Mouse (Mus musculus) MEL (cell line): Measurements from ENCODE around the gene Ptgr2. TPM values are rescaled to one million over a fixed set of nuclear protein-coding genes. Genes with fewer than 3 reads are reported as not detected.

Source experiments
- DNase-seq: peaks from one replicate; pipeline ENCODE4 v3.0.0; 2011; ENCODE audit warnings: low read depth, low spot score
- H3K27ac ChIP-seq: 2 replicates; pipeline ENCODE4 v1.5.1; 2012; ENCODE audit warnings: low read depth, mild to moderate bottlenecking, control low read depth, low read length, moderate library complexity; ENCODE audit not compliant: control insufficient read depth
- H3K27me3 ChIP-seq, 2 experiments: fragments of 150-350 bp in 1 of 2; sonication (generic) in 1 of 2; 2 replicates each; pipeline ENCODE4 v1.6.1; 2012; ENCODE audit warnings: low read length in 2 of 2, mild to moderate bottlenecking in 2 of 2, improper control_type of control experiment in 1 of 2, moderate library complexity in 1 of 2; ENCODE audit not compliant: insufficient read depth in 2 of 2, control insufficient read depth in 1 of 2
- H3K36me3 ChIP-seq, 2 experiments: 2 replicates each; pipeline ENCODE4 v1.6.1; 2012 to 2014; ENCODE audit warnings: low read length in 2 of 2, improper control_type of control experiment in 1 of 2, inconsistent platforms in 1 of 2, mild to moderate bottlenecking in 1 of 2; ENCODE audit not compliant: insufficient read depth in 2 of 2, control insufficient read depth in 1 of 2
- H3K4me1 ChIP-seq, 2 experiments: fragments of 150-350 bp in 1 of 2; sonication (generic) in 1 of 2; 2 replicates each; pipeline ENCODE4 v1.6.1; 2012; ENCODE audit warnings: low read length in 2 of 2, improper control_type of control experiment in 1 of 2, mild to moderate bottlenecking in 1 of 2; ENCODE audit not compliant: insufficient read depth in 2 of 2, control insufficient read depth in 1 of 2
- H3K4me3 ChIP-seq, 2 experiments: fragments of 150-350 bp in 1 of 2; sonication (generic) in 1 of 2; 2 replicates each; pipeline ENCODE4 v1.5.1; 2012; ENCODE audit warnings: low read depth in 2 of 2, low read length in 2 of 2, mild to moderate bottlenecking in 2 of 2, moderate library complexity in 2 of 2, control low read depth in 1 of 2, improper control_type of control experiment in 1 of 2; ENCODE audit not compliant: control insufficient read depth in 1 of 2, insufficient read depth in 1 of 2
- H3K79me2 ChIP-seq: 2 replicates; pipeline ENCODE4 v1.6.1; 2012; ENCODE audit warnings: mild to moderate bottlenecking, low read length, moderate library complexity; ENCODE audit not compliant: control insufficient read depth, poor library complexity, insufficient read depth
- H3K9ac ChIP-seq: 2 replicates; pipeline ENCODE4 v1.6.1; 2012; ENCODE audit warnings: low read depth, mild to moderate bottlenecking, control low read depth, low read length, moderate library complexity; ENCODE audit not compliant: control insufficient read depth, poor library complexity, severe bottlenecking
- H3K9me3 ChIP-seq: fragments of 150-350 bp; sonication (generic); replicated peaks from 2 replicates; pipeline ENCODE4 v1.6.1; 2012; ENCODE audit warnings: mild to moderate bottlenecking, low read length, improper control_type of control experiment, moderate library complexity; ENCODE audit not compliant: insufficient read depth
- CTCF ChIP-seq, 3 experiments: IDR thresholded peaks in 2 of 3; conservative IDR thresholded peaks in 1 of 3; 2 replicates each; pipeline ENCODE4 v1.5.1; 2011 to 2012; ENCODE audit warnings: low read length in 3 of 3, low read depth in 2 of 3, mild to moderate bottlenecking in 2 of 3, improper control_type of control experiment in 1 of 3, inconsistent platforms in 1 of 3, mixed read lengths in 1 of 3, moderate library complexity in 1 of 3; ENCODE audit not compliant: control insufficient read depth in 1 of 3, insufficient read depth in 1 of 3, poor library complexity in 1 of 3, severe bottlenecking in 1 of 3
- ELF1 ChIP-seq: IDR thresholded peaks from 2 replicates; pipeline ENCODE4 v1.6.1; 2014; ENCODE audit warnings: low read depth, mild to moderate bottlenecking, inconsistent platforms, low read length, improper control_type of control experiment, moderate library complexity
- GATA1 ChIP-seq: IDR thresholded peaks from 2 replicates; pipeline ENCODE4 v1.6.1; 2011; ENCODE audit warnings: low read depth, low read length, improper control_type of control experiment
- MAFK ChIP-seq: IDR thresholded peaks from 2 replicates; pipeline ENCODE4 v1.6.1; 2011; ENCODE audit warnings: low read depth, mild to moderate bottlenecking, low read length, improper control_type of control experiment, borderline replicate concordance
- MAX ChIP-seq: IDR thresholded peaks from 2 replicates; pipeline ENCODE4 v1.6.1; 2011; ENCODE audit warnings: low read length, improper control_type of control experiment
- MEF2A ChIP-seq: IDR thresholded peaks from 2 replicates; pipeline ENCODE4 v1.6.1; 2014; ENCODE audit warnings: low read depth, mild to moderate bottlenecking, inconsistent platforms, low read length, improper control_type of control experiment; ENCODE audit not compliant: poor library complexity, insufficient replicate concordance, severe bottlenecking; ENCODE audit errors: extremely low read depth
- MXI1 ChIP-seq: IDR thresholded peaks from 2 replicates; pipeline ENCODE4 v1.6.1; 2011; ENCODE audit warnings: mild to moderate bottlenecking, low read depth, low read length, improper control_type of control experiment
- MYC ChIP-seq: IDR thresholded peaks from 2 replicates; pipeline ENCODE4 v1.6.1; 2011; ENCODE audit warnings: low read depth, mild to moderate bottlenecking, low read length, improper control_type of control experiment, moderate library complexity
- NRF1 ChIP-seq: IDR thresholded peaks from 2 replicates; pipeline ENCODE4 v1.6.1; 2014; ENCODE audit warnings: low read depth, mild to moderate bottlenecking, inconsistent platforms, low read length, improper control_type of control experiment, moderate library complexity; ENCODE audit not compliant: poor library complexity, insufficient read depth, severe bottlenecking
- POLR2A ChIP-seq, 2 experiments: IDR thresholded peaks; 2 replicates each; pipeline ENCODE4 v1.6.1; 2011 to 2012; ENCODE audit warnings: low read length in 2 of 2, mild to moderate bottlenecking in 2 of 2, control low read depth in 1 of 2, improper control_type of control experiment in 1 of 2, low read depth in 1 of 2, moderate library complexity in 1 of 2; ENCODE audit not compliant: control insufficient read depth in 1 of 2, insufficient read depth in 1 of 2, poor library complexity in 1 of 2
- POLR2AphosphoS5 ChIP-seq: IDR thresholded peaks from 2 replicates; pipeline ENCODE4 v1.6.1; 2012; ENCODE audit warnings: low read depth, borderline replicate concordance, mild to moderate bottlenecking, inconsistent platforms, low read length, moderate library complexity, mixed read lengths
- RAD21 ChIP-seq: IDR thresholded peaks from 2 replicates; pipeline ENCODE4 v1.6.1; 2011; ENCODE audit warnings: mild to moderate bottlenecking, low read depth, low read length, improper control_type of control experiment
- RCOR1 ChIP-seq: IDR thresholded peaks from 2 replicates; pipeline ENCODE4 v1.6.1; 2012; ENCODE audit warnings: low read depth, mild to moderate bottlenecking, inconsistent platforms, low read length, improper control_type of control experiment
- SIN3A ChIP-seq: IDR thresholded peaks from 2 replicates; pipeline ENCODE4 v1.6.1; 2012; ENCODE audit warnings: low read length, improper control_type of control experiment, inconsistent platforms
- SMC3 ChIP-seq: IDR thresholded peaks from 2 replicates; pipeline ENCODE4 v1.6.1; 2011; ENCODE audit warnings: low read depth, low read length, improper control_type of control experiment
- TBP ChIP-seq: IDR thresholded peaks from 2 replicates; pipeline ENCODE4 v1.8.0; 2011; ENCODE audit warnings: low read depth, low read length, improper control_type of control experiment
- USF1 ChIP-seq: IDR thresholded peaks from 2 replicates; pipeline ENCODE4 v1.6.1; 2014; ENCODE audit warnings: low read depth, mild to moderate bottlenecking, inconsistent platforms, low read length, improper control_type of control experiment, moderate library complexity
- USF2 ChIP-seq, 2 experiments: IDR thresholded peaks; 2 replicates each; pipeline ENCODE4 v1.6.1; 2011 to 2012; ENCODE audit warnings: improper control_type of control experiment in 2 of 2, low read length in 2 of 2, borderline replicate concordance in 1 of 2, inconsistent platforms in 1 of 2, low read depth in 1 of 2, mild to moderate bottlenecking in 1 of 2; ENCODE audit not compliant: insufficient read depth in 1 of 2
- ZC3H11A ChIP-seq: IDR thresholded peaks from 2 replicates; pipeline ENCODE4 v1.6.1; 2012; ENCODE audit warnings: low read depth, mild to moderate bottlenecking, inconsistent platforms, low read length, improper control_type of control experiment
- ZNF384 ChIP-seq: IDR thresholded peaks from 2 replicates; pipeline ENCODE4 v1.6.1; 2012; ENCODE audit warnings: low read depth, mild to moderate bottlenecking, inconsistent platforms, low read length, improper control_type of control experiment
- polyA plus RNA-seq, 2 experiments: library from polyadenylated mRNA; stranded (reverse) in 1 of 2; unstranded in 1 of 2; fragments of >175 nt in 1 of 2; fragments of >200 nt in 1 of 2; gene quantifications; 2 replicates each; pipeline versions ENCODE4 v1.2.1 to v1.2.4; 2012; ENCODE audit warnings: low replicate concordance in 2 of 2, low read depth in 1 of 2; ENCODE audit not compliant: insufficient read length in 2 of 2, insufficient read depth in 1 of 2, missing spikeins in 1 of 2
- total RNA-seq: library from RNA; depleted of rRNA; stranded (reverse); fragments of 300-350 nt; gene quantifications from 2 replicates; pipeline ENCODE4 v1.2.3, GENCODE M21; 2012

The Ptgr2 gene
- total and polyA plus RNA-seq, 3 experiments: 33.0 to 35.9 TPM; not detected in 1

GRCm38 (mm10) chr12:84249217-84249616 lies 35.8 kb upstream of the Ptgr2 start:
- H3K79me2 ChIP-seq: no peaks in the 10 kb centered on the region
- H3K4me3 ChIP-seq: no peak overlapping the region
- no peaks in the 10 kb centered on the region for H3K9me3 ChIP-seq
- H3K4me1 ChIP-seq: no peaks in the 10 kb centered on the region
- H3K27ac ChIP-seq: no peak overlapping the region
- H3K36me3 ChIP-seq: no peaks in the 10 kb centered on the region; a peak in 1 of 4 replicates
- TF ChIP-seq RCOR1: no peak
- no peak for TF ChIP-seq MEF2A
- no peak for TF ChIP-seq USF2 (IDR thresholded peaks at IDR 0.05; ENCODE audit: borderline replicate concordance in 1 of 2, insufficient read depth in 1 of 2, low read depth in 1 of 2, low read length in 2 of 2)
- TF ChIP-seq RAD21: peak; percentile 90
- TF ChIP-seq MXI1: 0 out of 2 replicates have a peak, but pooled peaks have one; percentile 36
- TF ChIP-seq MYC: peak; percentile 74
- TF ChIP-seq MAX: peak; percentile 75
- peak; percentile 95 for TF ChIP-seq SMC3
- no peak for TF ChIP-seq NRF1
- TF ChIP-seq MAFK: no peak
- TF ChIP-seq SIN3A: peak; percentile 45; the same call in 1 of the 2 replicates
- peak; percentile 51 for TF ChIP-seq USF1
- TF ChIP-seq CTCF (IDR thresholded peaks at IDR 0.05 in 2 of 3, conservative IDR thresholded peaks at IDR 0.05 in 1 of 3; ENCODE audit: control insufficient read depth in 1 of 3, insufficient read depth in 1 of 3, low read depth in 2 of 3, low read length in 3 of 3, poor library complexity in 1 of 3, severe bottlenecking in 1 of 3): peak; percentile 78 to 92 (median 88)
- peak; percentile 17; the same call in 1 of the 2 replicates for TF ChIP-seq ZNF384
- TF ChIP-seq ZC3H11A: peak; percentile 92
- no peak for TF ChIP-seq GATA1
- TF ChIP-seq, all 39 proteins: peak for 10
- DNase-seq: peak; percentile 78
- Histone ChIP-seq H3K9ac (no peak overlapping the region), H3K27me3 (no peaks in the 10 kb centered on the region)

GRCm38 (mm10) chr12:84252811-84253210 lies 32.2 kb upstream of the Ptgr2 start:
- Histone ChIP-seq H3K9me3 (no peaks in the 10 kb centered on the region), H3K27ac (no peak overlapping the region), H3K79me2 (no peaks in the 10 kb centered on the region), H3K9ac (no peak overlapping the region), H3K4me3 (no peak overlapping the region), H3K36me3 (no peaks in the 10 kb centered on the region; a peak in 1 of 4 replicates), H3K4me1 (no peaks in the 10 kb centered on the region), H3K27me3 (no peaks in the 10 kb centered on the region)
- TF ChIP-seq USF1: peak; percentile 76
- TF ChIP-seq POLR2A (IDR thresholded peaks at IDR 0.05; ENCODE audit: control insufficient read depth in 1 of 2, insufficient read depth in 1 of 2, low read depth in 1 of 2, low read length in 2 of 2, poor library complexity in 1 of 2): 0 out of 4 replicates have a peak, but pooled peaks of 1 of the 2 experiments have one; percentile 33
- peak; percentile 48; the same call in 1 of the 2 replicates for TF ChIP-seq MAX
- TF ChIP-seq TBP: no peak
- no peak for TF ChIP-seq POLR2AphosphoS5
- TF ChIP-seq ELF1: no peak
- no peak for TF ChIP-seq GATA1
- no peak for TF ChIP-seq MAFK
- peak; percentile 52 for DNase-seq
